Mouse (Mus musculus): ENCODE data around the gene Nfatc3.

DNA sequence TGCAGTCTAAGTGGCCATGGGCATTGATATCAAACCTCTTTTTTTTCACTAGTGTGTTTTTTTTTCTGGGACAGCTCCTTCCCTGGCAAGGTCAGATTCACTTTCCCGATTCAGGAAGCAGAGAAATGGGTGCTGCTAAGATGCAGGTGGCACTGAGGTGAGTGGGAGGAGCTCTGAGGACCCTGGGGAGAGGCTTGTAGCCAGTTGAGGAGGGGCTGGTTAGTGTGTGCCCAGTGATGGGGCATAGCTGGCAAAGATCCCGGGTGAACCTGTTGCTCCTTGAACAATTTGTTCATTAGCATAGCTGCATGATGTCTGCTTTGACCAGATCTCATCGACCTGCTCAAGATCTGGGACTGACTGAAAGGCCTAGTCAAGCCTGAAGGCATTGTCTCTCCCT is 3.6 kb upstream of the Nfatc3 start:
- TF ChIP-seq POLR2A (IDR thresholded peaks at IDR 0.05; ENCODE audit: borderline replicate concordance, low read depth, low read length) (no peak), CTCF (IDR thresholded peaks at IDR 0.05; ENCODE audit: low read depth, low read length) (no peak)

All from bone marrow macrophage, adult 2 months (primary cell).